In genomic region chr12:16008763-16009515, GRCm38 (mm10) we compare ENCODE assay signal across 10 mouse cellular contexts.
DNase-seq lines count a peak whose midpoint lies in the region; ATAC-seq and TF ChIP-seq lines count a peak whose summit lies in the region.
"Had no signal": no experiment of that assay in that cellular context is flagged by ENCODE, and none has a peak within 500 bp of the region (broad histone marks: within the 10 kb centered on the region; RNA-seq: fewer than 3 reads in every experiment).

No protein-coding gene starts in this region.

- peak; percentile 51 for ATAC-seq in forebrain, postnatal 0 days
- peak; percentile 90 for ATAC-seq in kidney, embryonic 14.5 days (ENCODE audit: low FRiP score, low TSS enrichment)

- no peak for TF ChIP-seq CTCF in forebrain, postnatal 0 days (IDR thresholded peaks at IDR 0.05; ENCODE audit: low read depth)

- no peak overlapping the region for H3K4me2 ChIP-seq in forebrain, postnatal 0 days (ENCODE audit: low read depth)
- H3K4me2 ChIP-seq in kidney, embryonic 14.5 days (replicated peaks; ENCODE audit: low read depth, low read length), result no peak overlapping the region
- H3K4me2 ChIP-seq: embryonic facial prominence, embryonic 13.5 days; neural tube, embryonic 12.5 days had no signal

- H3K4me3 ChIP-seq in forebrain, postnatal 0 days (ENCODE audit: low read depth, low read length), result no peak overlapping the region
- H3K4me3 ChIP-seq in kidney, embryonic 14.5 days (ENCODE audit: low read length), result no peak overlapping the region
- H3K4me3 ChIP-seq: embryonic facial prominence, embryonic 13.5 days; neural tube, embryonic 12.5 days had no signal

- DNase-seq in spleen, postnatal 36 days (ENCODE audit: low spot score in 2 of 2), result peak; percentile 69 to 71
- DNase-seq in spleen, postnatal 14 days (ENCODE audit: low spot score in 2 of 2), result no peak
- no peak for DNase-seq in forebrain, postnatal 0 days
- DNase-seq in lung, postnatal 4 days, result peak; percentile 64 to 74
- no peak for DNase-seq in ovary, postnatal 14 days (ENCODE audit: low spot score)
- DNase-seq in cerebellum, postnatal 36 days, result no peak
- DNase-seq in gastrocnemius, postnatal 4 days (ENCODE audit: low spot score in 2 of 2), result no peak

- no peaks in the 10 kb centered on the region for H3K4me1 ChIP-seq in forebrain, postnatal 0 days (ENCODE audit: insufficient read depth)
- peaks cover 9% of the 10 kb centered on the region; the same call in 1 of the 2 replicates for H3K4me1 ChIP-seq in kidney, embryonic 14.5 days (ENCODE audit: control insufficient read depth, insufficient read depth, low read length)

- H3K36me3 ChIP-seq in forebrain, postnatal 0 days (ENCODE audit: insufficient read depth), result no peaks in the 10 kb centered on the region
- no peaks in the 10 kb centered on the region for H3K36me3 ChIP-seq in kidney, embryonic 14.5 days (ENCODE audit: control insufficient read depth, insufficient read depth, low read length)
- H3K36me3 ChIP-seq: embryonic facial prominence, embryonic 13.5 days; neural tube, embryonic 12.5 days had no signal

- 20% methylated on average over 3 of the region's 3 CpGs for WGBS in forebrain, postnatal 0 days
- WGBS in kidney, embryonic 14.5 days, result 40% methylated on average over 3 of the region's 3 CpGs

- no peaks in the 10 kb centered on the region for H3K27me3 ChIP-seq in forebrain, postnatal 0 days (ENCODE audit: insufficient read depth, low read length)
- no peaks in the 10 kb centered on the region for H3K27me3 ChIP-seq in kidney, embryonic 14.5 days (ENCODE audit: control insufficient read depth, insufficient read depth, low read length)
- H3K27me3 ChIP-seq: embryonic facial prominence, embryonic 13.5 days; neural tube, embryonic 12.5 days had no signal

- no peaks in the 10 kb centered on the region for H3K9me3 ChIP-seq in forebrain, postnatal 0 days (ENCODE audit: low read length)
- H3K9me3 ChIP-seq in kidney, embryonic 14.5 days (ENCODE audit: control insufficient read depth, low read length), result no peaks in the 10 kb centered on the region
- H3K9me3 ChIP-seq: embryonic facial prominence, embryonic 13.5 days; neural tube, embryonic 12.5 days had no signal

- no peak overlapping the region for H3K9ac ChIP-seq in forebrain, postnatal 0 days
- H3K9ac ChIP-seq in kidney, embryonic 14.5 days (ENCODE audit: low read depth, low read length), result no peak overlapping the region
- H3K9ac ChIP-seq: embryonic facial prominence, embryonic 13.5 days; neural tube, embryonic 12.5 days had no signal

- H3K27ac ChIP-seq in forebrain, postnatal 0 days (ENCODE audit: low read depth, low read length), result no peak overlapping the region
- peak overlapping the region; percentile 78 for H3K27ac ChIP-seq in kidney, embryonic 14.5 days (ENCODE audit: low read depth, low read length)
- H3K27ac ChIP-seq: embryonic facial prominence, embryonic 13.5 days; neural tube, embryonic 12.5 days had no signal

Comparison
In these comparisons a context has a peak if more than half of its experiments do, and no peak if none do; other contexts are left out.
1. DNase-seq: peak in spleen, postnatal 36 days (2 of 2) and lung, postnatal 4 days (2 of 2); none in spleen, postnatal 14 days (0 of 2), forebrain, postnatal 0 days (single experiment), ovary, postnatal 14 days (single experiment), cerebellum, postnatal 36 days (0 of 2) and gastrocnemius, postnatal 4 days (0 of 2).